Mouse (Mus musculus): ENCODE measurements around the gene Prkab2. TPM values are rescaled to one million over a fixed set of nuclear protein-coding genes. Genes with fewer than 3 reads are reported as not detected.
A peak's percentile ranks its signal among the peaks of the same experiment; 100 is the strongest.

Prkab2 gene
- polyA plus RNA-seq, 1 experiment from 2014 or later = 3.1 TPM

- ATAC-seq (no peak), DNase-seq (ENCODE audit: low spot score) (no peak)
- H3K4me1 ChIP-seq (ENCODE audit: insufficient read depth, low read depth, low read length) = peaks cover 11% of the 10 kb centered on the region; the same call in 1 of the 2 replicates
- H3K9ac ChIP-seq (replicated peaks; ENCODE audit: low read depth) = no peak overlapping the region
- H3K9me3 ChIP-seq (ENCODE audit: low read length) = no peaks in the 10 kb centered on the region
- 0 out of 2 replicates have a peak overlapping the region, but pooled peaks have one; percentile 39 for H3K4me3 ChIP-seq (ENCODE audit: low read depth, low read length)
- TF ChIP-seq EP300 (IDR thresholded peaks at IDR 0.05) = no peak
- TF ChIP-seq CTCF (IDR thresholded peaks at IDR 0.05) = no peak
- H3K36me3 ChIP-seq (ENCODE audit: insufficient read depth, low read length) = no peaks in the 10 kb centered on the region
- 30% methylated on average over 5 of the region's 5 CpGs for WGBS
- no peaks in the 10 kb centered on the region for H3K27me3 ChIP-seq (replicated peaks; ENCODE audit: insufficient read depth, low read length)
- no peak overlapping the region for H3K27ac ChIP-seq (ENCODE audit: low read length)
- peak overlapping the region; percentile 82 for H3K4me2 ChIP-seq (replicated peaks; ENCODE audit: low read depth, low read length)
These were observed 24.6 kb downstream of the Prkab2 start for GRCm38 (mm10) chr3:97682576-97682975.

GRCm38 (mm10) chr3:97683560-97684195 is 25.7 kb downstream of the Prkab2 start:
- no peak overlapping the region for H3K4me3 ChIP-seq (ENCODE audit: low read depth, low read length)
- TF ChIP-seq CTCF (IDR thresholded peaks at IDR 0.05) (peak; percentile 1; the same call in 1 of the 2 replicates), EP300 (IDR thresholded peaks at IDR 0.05) (peak; percentile 71)
- no peak overlapping the region for H3K9ac ChIP-seq (replicated peaks; ENCODE audit: low read depth)
- H3K27ac ChIP-seq (ENCODE audit: low read length) = peak overlapping the region; percentile 77
- 12% methylated on average over 16 of the region's 16 CpGs for WGBS
- H3K36me3 ChIP-seq (ENCODE audit: insufficient read depth, low read length) = no peaks in the 10 kb centered on the region
- ATAC-seq = peak; percentile 88
- 0 out of 2 replicates have a peak overlapping the region, but pooled peaks have one; percentile 19 for H3K4me2 ChIP-seq (replicated peaks; ENCODE audit: low read depth, low read length)
- H3K4me1 ChIP-seq (ENCODE audit: insufficient read depth, low read depth, low read length) = peaks cover 11% of the 10 kb centered on the region; the same call in 1 of the 2 replicates
- peak; percentile 90 for DNase-seq (ENCODE audit: low spot score)
- no peaks in the 10 kb centered on the region for H3K27me3 ChIP-seq (replicated peaks; ENCODE audit: insufficient read depth, low read length)
- H3K9me3 ChIP-seq (ENCODE audit: low read length) = no peaks in the 10 kb centered on the region

GRCm38 (mm10) chr3:97686372-97687117 is 28.6 kb downstream of the Prkab2 start:
- Histone ChIP-seq H3K27me3 (replicated peaks; ENCODE audit: insufficient read depth, low read length) (no peaks in the 10 kb centered on the region), H3K4me1 (ENCODE audit: insufficient read depth, low read depth, low read length) (peaks cover 7% of the 10 kb centered on the region; the same call in 1 of the 2 replicates), H3K27ac (ENCODE audit: low read length) (no peak overlapping the region), H3K36me3 (ENCODE audit: insufficient read depth, low read length) (no peaks in the 10 kb centered on the region), H3K4me2 (replicated peaks; ENCODE audit: low read depth, low read length) (no peak overlapping the region), H3K4me3 (ENCODE audit: low read depth, low read length) (no peak overlapping the region), H3K9me3 (ENCODE audit: low read length) (no peaks in the 10 kb centered on the region), H3K9ac (replicated peaks; ENCODE audit: low read depth) (no peak overlapping the region)
- WGBS = 67% methylated on average over 4 of the region's 4 CpGs
- DNase-seq (ENCODE audit: low spot score) = no peak
- ATAC-seq = no peak
- no peak for TF ChIP-seq CTCF (IDR thresholded peaks at IDR 0.05)
- TF ChIP-seq EP300 (IDR thresholded peaks at IDR 0.05) = no peak

- 58% methylated on average over 2 of the region's 2 CpGs for WGBS
- ATAC-seq = no peak
- H3K36me3 ChIP-seq (ENCODE audit: insufficient read depth, low read length) = no peaks in the 10 kb centered on the region
These were observed 31.3 kb downstream of the Prkab2 start for GRCm38 (mm10) chr3:97689289-97689688.

GRCm38 (mm10) chr3:97690590-97690989 is 32.6 kb downstream of the Prkab2 start:
- H3K4me3 ChIP-seq (ENCODE audit: low read depth, low read length) = no peak overlapping the region
- no peaks in the 10 kb centered on the region for H3K9me3 ChIP-seq (ENCODE audit: low read length)
- no peak overlapping the region for H3K27ac ChIP-seq (ENCODE audit: low read length)
- no peak overlapping the region for H3K4me2 ChIP-seq (replicated peaks; ENCODE audit: low read depth, low read length)
- ATAC-seq (peak; percentile 33), DNase-seq (ENCODE audit: low spot score) (no peak)
- no peaks in the 10 kb centered on the region for H3K27me3 ChIP-seq (replicated peaks; ENCODE audit: insufficient read depth, low read length)
- H3K4me1 ChIP-seq (ENCODE audit: insufficient read depth, low read depth, low read length) = no peaks in the 10 kb centered on the region
- TF ChIP-seq CTCF (IDR thresholded peaks at IDR 0.05) = no peak
- TF ChIP-seq EP300 (IDR thresholded peaks at IDR 0.05) = no peak
- no peak overlapping the region for H3K9ac ChIP-seq (replicated peaks; ENCODE audit: low read depth)
- no peaks in the 10 kb centered on the region for H3K36me3 ChIP-seq (ENCODE audit: insufficient read depth, low read length)
- WGBS = 32% methylated on average over 7 of the region's 7 CpGs

More at GRCm38 (mm10) chr3:97689289-97689688, 31.3 kb downstream of the Prkab2 start:
- TF ChIP-seq EP300 (IDR thresholded peaks at IDR 0.05) = no peak
- no peak for TF ChIP-seq CTCF (IDR thresholded peaks at IDR 0.05)
- no peaks in the 10 kb centered on the region for H3K27me3 ChIP-seq (replicated peaks; ENCODE audit: insufficient read depth, low read length)
- no peak overlapping the region for H3K4me3 ChIP-seq (ENCODE audit: low read depth, low read length)
- no peak overlapping the region for H3K9ac ChIP-seq (replicated peaks; ENCODE audit: low read depth)
- H3K27ac ChIP-seq (ENCODE audit: low read length) = no peak overlapping the region
- H3K4me1 ChIP-seq (ENCODE audit: insufficient read depth, low read depth, low read length) = no peaks in the 10 kb centered on the region
- H3K9me3 ChIP-seq (ENCODE audit: low read length) = no peaks in the 10 kb centered on the region
- H3K4me2 ChIP-seq (replicated peaks; ENCODE audit: low read depth, low read length) = no peak overlapping the region
- DNase-seq (ENCODE audit: low spot score) = no peak

GRCm38 (mm10) chr3:97691443-97692017 is 33.5 kb downstream of the Prkab2 start:
- no peak overlapping the region for H3K4me3 ChIP-seq (ENCODE audit: low read depth, low read length)
- no peak for ATAC-seq
- no peaks in the 10 kb centered on the region for H3K27me3 ChIP-seq (replicated peaks; ENCODE audit: insufficient read depth, low read length)
- no peaks in the 10 kb centered on the region for H3K9me3 ChIP-seq (ENCODE audit: low read length)
- H3K4me1 ChIP-seq (ENCODE audit: insufficient read depth, low read depth, low read length) = no peaks in the 10 kb centered on the region
- TF ChIP-seq CTCF (IDR thresholded peaks at IDR 0.05) (no peak), EP300 (IDR thresholded peaks at IDR 0.05) (no peak)
- H3K27ac ChIP-seq (ENCODE audit: low read length) = no peak overlapping the region
- 60% methylated on average over 12 of the region's 12 CpGs for WGBS
- no peak for DNase-seq (ENCODE audit: low spot score)
- H3K4me2 ChIP-seq (replicated peaks; ENCODE audit: low read depth, low read length) = no peak overlapping the region
- no peaks in the 10 kb centered on the region for H3K36me3 ChIP-seq (ENCODE audit: insufficient read depth, low read length)
- H3K9ac ChIP-seq (replicated peaks; ENCODE audit: low read depth) = no peak overlapping the region
